Mouse (Mus musculus): ENCODE results near the gene Galnt10.

- TF ChIP-seq TAL1 (IDR thresholded peaks at IDR 0.05; ENCODE audit: low read length) (no peak), GATA1 (IDR thresholded peaks at IDR 0.05; ENCODE audit: low read length) (no peak)
Measured at GRCm38 (mm10) chr11:57776546-57776945, 131.3 kb downstream of the Galnt10 start.

All from erythroblast, embryonic 14.5 days (primary cell).